Mouse (Mus musculus): ENCODE results near the gene Pigk. TPM values are rescaled to one million over a fixed set of nuclear protein-coding genes. Genes with fewer than 3 reads are reported as not detected.

Pigk gene
- total and polyA plus RNA-seq, 2 experiments from 2014 or later: 38.2 to 57.8 TPM

- DNase-seq (ENCODE audit: low spot score): peak; percentile 63
- no peaks in the 10 kb centered on the region for H3K27me3 ChIP-seq (ENCODE audit: insufficient read depth, low read length)
- ATAC-seq: peak; percentile 75
Measured at GRCm38 (mm10) chr3:152722836-152723235, 8.9 kb downstream of the Pigk start.

GRCm38 (mm10) chr3:152724446-152724845, 10.5 kb downstream of the Pigk start:
- no peak for ATAC-seq
- H3K9ac ChIP-seq (replicated peaks; ENCODE audit: low read length): no peak overlapping the region
- H3K27me3 ChIP-seq (ENCODE audit: insufficient read depth, low read length): no peaks in the 10 kb centered on the region
- TF ChIP-seq CTCF (IDR thresholded peaks at IDR 0.05; ENCODE audit: low read depth): no peak
- no peaks in the 10 kb centered on the region for H3K4me1 ChIP-seq (ENCODE audit: insufficient read depth, low read length)
- no peak overlapping the region for H3K27ac ChIP-seq
- H3K36me3 ChIP-seq (ENCODE audit: insufficient read depth, low read length): 0 out of 2 replicates have a peak, but pooled peaks cover 4% of the 10 kb centered on the region
- H3K9me3 ChIP-seq (ENCODE audit: low read length): no peaks in the 10 kb centered on the region
- WGBS: 86% methylated on average over 9 of the region's 9 CpGs
- no peak overlapping the region for H3K4me3 ChIP-seq (ENCODE audit: low read length)
- H3K4me2 ChIP-seq (ENCODE audit: low read depth, low read length): no peak overlapping the region
- no peak for DNase-seq (ENCODE audit: low spot score)

More at GRCm38 (mm10) chr3:152722836-152723235, 8.9 kb downstream of the Pigk start:
- Histone ChIP-seq H3K4me3 (ENCODE audit: low read length) (no peak overlapping the region), H3K4me1 (ENCODE audit: insufficient read depth, low read length) (no peaks in the 10 kb centered on the region), H3K36me3 (ENCODE audit: insufficient read depth, low read length) (0 out of 2 replicates have a peak, but pooled peaks cover 4% of the 10 kb centered on the region), H3K9me3 (ENCODE audit: low read length) (no peaks in the 10 kb centered on the region), H3K4me2 (ENCODE audit: low read depth, low read length) (no peak overlapping the region), H3K27ac (no peak overlapping the region), H3K9ac (replicated peaks; ENCODE audit: low read length) (no peak overlapping the region)
- TF ChIP-seq CTCF (IDR thresholded peaks at IDR 0.05; ENCODE audit: low read depth): peak; percentile 62
- WGBS: 57% methylated on average over 3 of the region's 3 CpGs

- Histone ChIP-seq H3K27ac (no peak overlapping the region), H3K27me3 (ENCODE audit: insufficient read depth, low read length) (no peaks in the 10 kb centered on the region), H3K9ac (replicated peaks; ENCODE audit: low read length) (no peak overlapping the region), H3K4me1 (ENCODE audit: insufficient read depth, low read length) (no peaks in the 10 kb centered on the region), H3K36me3 (ENCODE audit: insufficient read depth, low read length) (0 out of 2 replicates have a peak, but pooled peaks cover under 1% of the 10 kb centered on the region), H3K9me3 (ENCODE audit: low read length) (no peaks in the 10 kb centered on the region), H3K4me3 (ENCODE audit: low read length) (no peak overlapping the region), H3K4me2 (ENCODE audit: low read depth, low read length) (no peak overlapping the region)
- peak; percentile 16 for DNase-seq (ENCODE audit: low spot score)
- 0 out of 2 replicates have a peak, but pooled peaks have one; percentile 51 for ATAC-seq
- no peak for TF ChIP-seq CTCF (IDR thresholded peaks at IDR 0.05; ENCODE audit: low read depth)
- WGBS: 37% methylated on average over 6 of the region's 6 CpGs
Measured at GRCm38 (mm10) chr3:152728238-152728637, 14.3 kb downstream of the Pigk start.

- WGBS: 92% methylated on average over 4 of the region's 4 CpGs
- DNase-seq (ENCODE audit: low spot score) (no peak), ATAC-seq (no peak)
- Histone ChIP-seq H3K9ac (replicated peaks; ENCODE audit: low read length) (no peak overlapping the region), H3K27ac (no peak overlapping the region), H3K4me2 (ENCODE audit: low read depth, low read length) (no peak overlapping the region), H3K4me3 (ENCODE audit: low read length) (no peak overlapping the region), H3K4me1 (ENCODE audit: insufficient read depth, low read length) (no peaks in the 10 kb centered on the region), H3K36me3 (ENCODE audit: insufficient read depth, low read length) (no peaks in the 10 kb centered on the region), H3K27me3 (ENCODE audit: insufficient read depth, low read length) (no peaks in the 10 kb centered on the region), H3K9me3 (ENCODE audit: low read length) (no peaks in the 10 kb centered on the region)
- TF ChIP-seq CTCF (IDR thresholded peaks at IDR 0.05; ENCODE audit: low read depth): no peak
Measured at GRCm38 (mm10) chr3:152733011-152733410, 19.1 kb downstream of the Pigk start.

- H3K4me1 ChIP-seq (ENCODE audit: insufficient read depth, low read length): no peaks in the 10 kb centered on the region
- no peaks in the 10 kb centered on the region for H3K9me3 ChIP-seq (ENCODE audit: low read length)
- ATAC-seq (no peak), DNase-seq (ENCODE audit: low spot score) (no peak)
- H3K27ac ChIP-seq: no peak overlapping the region
- no peak overlapping the region for H3K4me3 ChIP-seq (ENCODE audit: low read length)
- H3K27me3 ChIP-seq (ENCODE audit: insufficient read depth, low read length): no peaks in the 10 kb centered on the region
- H3K4me2 ChIP-seq (ENCODE audit: low read depth, low read length): no peak overlapping the region
- no peaks in the 10 kb centered on the region for H3K36me3 ChIP-seq (ENCODE audit: insufficient read depth, low read length)
- TF ChIP-seq CTCF (IDR thresholded peaks at IDR 0.05; ENCODE audit: low read depth): no peak
- no peak overlapping the region for H3K9ac ChIP-seq (replicated peaks; ENCODE audit: low read length)
Measured at GRCm38 (mm10) chr3:152733513-152733912, 19.6 kb downstream of the Pigk start.

- Histone ChIP-seq H3K27me3 (ENCODE audit: insufficient read depth, low read length) (no peaks in the 10 kb centered on the region), H3K9ac (replicated peaks; ENCODE audit: low read length) (no peak overlapping the region), H3K36me3 (ENCODE audit: insufficient read depth, low read length) (no peaks in the 10 kb centered on the region), H3K4me2 (ENCODE audit: low read depth, low read length) (no peak overlapping the region), H3K4me3 (ENCODE audit: low read length) (no peak overlapping the region), H3K27ac (no peak overlapping the region), H3K9me3 (ENCODE audit: low read length) (no peaks in the 10 kb centered on the region), H3K4me1 (ENCODE audit: insufficient read depth, low read length) (no peaks in the 10 kb centered on the region)
- DNase-seq (ENCODE audit: low spot score): no peak
- WGBS: 93% methylated on average over 11 of the region's 11 CpGs
- no peak for TF ChIP-seq CTCF (IDR thresholded peaks at IDR 0.05; ENCODE audit: low read depth)
- no peak for ATAC-seq
Measured at GRCm38 (mm10) chr3:152734100-152734499, 20.2 kb downstream of the Pigk start.

- no peaks in the 10 kb centered on the region for H3K9me3 ChIP-seq (ENCODE audit: low read length)
- no peak overlapping the region for H3K27ac ChIP-seq
- H3K4me3 ChIP-seq (ENCODE audit: low read length): no peak overlapping the region
- ATAC-seq (no peak), DNase-seq (ENCODE audit: low spot score) (no peak)
- H3K9ac ChIP-seq (replicated peaks; ENCODE audit: low read length): no peak overlapping the region
- no peaks in the 10 kb centered on the region for H3K4me1 ChIP-seq (ENCODE audit: insufficient read depth, low read length)
- no peaks in the 10 kb centered on the region for H3K36me3 ChIP-seq (ENCODE audit: insufficient read depth, low read length)
- 31% methylated on average over 10 of the region's 10 CpGs for WGBS
- no peak for TF ChIP-seq CTCF (IDR thresholded peaks at IDR 0.05; ENCODE audit: low read depth)
- no peaks in the 10 kb centered on the region for H3K27me3 ChIP-seq (ENCODE audit: insufficient read depth, low read length)
- no peak overlapping the region for H3K4me2 ChIP-seq (ENCODE audit: low read depth, low read length)
Measured at GRCm38 (mm10) chr3:152735601-152736250, 21.8 kb downstream of the Pigk start.
